Mouse (Mus musculus): Measurements from ENCODE around the gene 1700025B11Rik. TPM values are rescaled to one million over a fixed set of nuclear protein-coding genes. Genes with fewer than 3 reads are reported as not detected.
"Not testable (repeated sequence)": the region's sequence is repeated elsewhere in the genome, so short reads cannot be mapped to it uniquely, and the experiment has no call there.

Gene 1700025B11Rik
- polyA plus RNA-seq, 1 experiment from 2014 or later, result not detected

- not testable (repeated sequence) for H3K4me3 ChIP-seq; H3K9me3 ChIP-seq; H3K9ac ChIP-seq (replicated peaks); H3K4me2 ChIP-seq (replicated peaks); H3K4me1 ChIP-seq; H3K36me3 ChIP-seq; H3K27ac ChIP-seq (replicated peaks); H3K27me3 ChIP-seq; ATAC-seq (ENCODE audit: low FRiP score, low read depth)
- 34% methylated on average over 1 of the region's 1 CpGs for WGBS
These were observed 22.5 kb downstream of the 1700025B11Rik start for GRCm38 (mm10) chr15:77539221-77539620.

- Histone ChIP-seq H3K27ac (replicated peaks) (no peak within 1 kb of the TSS), H3K4me2 (replicated peaks) (no peak within 1 kb of the TSS), H3K4me3 (no peak within 1 kb of the TSS), H3K9me3 (no peaks in the 10 kb centered on the region), H3K27me3 (no peaks in the 10 kb centered on the region), H3K4me1 (no peaks in the 10 kb centered on the region), H3K9ac (replicated peaks) (no peak within 1 kb of the TSS), H3K36me3 (no peaks in the 10 kb centered on the region)
- ATAC-seq (ENCODE audit: low FRiP score, low read depth), result no peak
These were observed 28.5 kb downstream of the 1700025B11Rik start, which contains the start of gene Apol7c for GRCm38 (mm10) chr15:77533216-77533615. Gene Apol7c (minus strand): TSS chr15:77533316.

GRCm38 (mm10) chr15:77523186-77523843, 38.4 kb downstream of the 1700025B11Rik start:
- not testable (repeated sequence) for ATAC-seq (ENCODE audit: low FRiP score, low read depth); H3K27ac ChIP-seq (replicated peaks); H3K27me3 ChIP-seq

GRCm38 (mm10) chr15:77520596-77520995, 41.1 kb downstream of the 1700025B11Rik start:
- H3K27me3 ChIP-seq; H3K4me2 ChIP-seq (replicated peaks); H3K27ac ChIP-seq (replicated peaks); H3K4me3 ChIP-seq; H3K36me3 ChIP-seq; ATAC-seq (ENCODE audit: low FRiP score, low read depth); H3K9me3 ChIP-seq; H3K9ac ChIP-seq (replicated peaks); H3K4me1 ChIP-seq: not testable (repeated sequence)
- WGBS, result 74% methylated on average over 4 of the region's 4 CpGs

More at GRCm38 (mm10) chr15:77523186-77523843, 38.4 kb downstream of the 1700025B11Rik start:
- H3K4me2 ChIP-seq (replicated peaks); H3K36me3 ChIP-seq; H3K4me1 ChIP-seq; H3K4me3 ChIP-seq; H3K9me3 ChIP-seq; H3K9ac ChIP-seq (replicated peaks): not testable (repeated sequence)
- whole genome bisulfite sequencing, result 18% methylated on average over 6 of the region's 6 CpGs

Other genes starting within 250 kb of the 1700025B11Rik start
- not detected in 2 replicates for gene Apol7a, start 162.8 kb downstream of the 1700025B11Rik start, polyA plus RNA-seq (2016; fragmentation: Nextera tagmentation; extraction: Ambion mirVana)
- 0.07 TPM in 1 of 2 replicates, not detected in the other for gene Apol9a, start 150.8 kb downstream of the 1700025B11Rik start, polyA plus RNA-seq (2016; fragmentation: Nextera tagmentation; extraction: Ambion mirVana)
- gene Apol7b, start 114.4 kb downstream of the 1700025B11Rik start, polyA plus RNA-seq (2016; fragmentation: Nextera tagmentation; extraction: Ambion mirVana), result not detected in 2 replicates
- not detected in 2 replicates for gene Apol10a, start 84.8 kb downstream of the 1700025B11Rik start, polyA plus RNA-seq (2016; fragmentation: Nextera tagmentation; extraction: Ambion mirVana)
- gene Apol11a, start 53.6 kb downstream of the 1700025B11Rik start, polyA plus RNA-seq (2016; fragmentation: Nextera tagmentation; extraction: Ambion mirVana), result not detected in 2 replicates
- not detected in 2 replicates for gene Apol7c, start 28.6 kb downstream of the 1700025B11Rik start, polyA plus RNA-seq (2016; fragmentation: Nextera tagmentation; extraction: Ambion mirVana)
- gene Apol10b, start 34.2 kb upstream of the 1700025B11Rik start, polyA plus RNA-seq (2016; fragmentation: Nextera tagmentation; extraction: Ambion mirVana), result not detected in 2 replicates
- gene Gm36245, start 37.4 kb upstream of the 1700025B11Rik start, polyA plus RNA-seq (2016; fragmentation: Nextera tagmentation; extraction: Ambion mirVana), result not detected in 2 replicates
- gene Apol11b, start 81.4 kb upstream of the 1700025B11Rik start, polyA plus RNA-seq (2016; fragmentation: Nextera tagmentation; extraction: Ambion mirVana), result 0.11 and 0.25 TPM in 2 replicates
- gene Apol7e, start 137.0 kb upstream of the 1700025B11Rik start, polyA plus RNA-seq (2016; fragmentation: Nextera tagmentation; extraction: Ambion mirVana), result not detected in 2 replicates
- gene Apol9b, start 167.1 kb upstream of the 1700025B11Rik start, polyA plus RNA-seq (2016; fragmentation: Nextera tagmentation; extraction: Ambion mirVana), result not detected in 2 replicates
- gene Apol8, start 195.1 kb upstream of the 1700025B11Rik start, polyA plus RNA-seq (2016; fragmentation: Nextera tagmentation; extraction: Ambion mirVana), result 0.22 and 0.40 TPM in 2 replicates